In the genomic region with DNA sequence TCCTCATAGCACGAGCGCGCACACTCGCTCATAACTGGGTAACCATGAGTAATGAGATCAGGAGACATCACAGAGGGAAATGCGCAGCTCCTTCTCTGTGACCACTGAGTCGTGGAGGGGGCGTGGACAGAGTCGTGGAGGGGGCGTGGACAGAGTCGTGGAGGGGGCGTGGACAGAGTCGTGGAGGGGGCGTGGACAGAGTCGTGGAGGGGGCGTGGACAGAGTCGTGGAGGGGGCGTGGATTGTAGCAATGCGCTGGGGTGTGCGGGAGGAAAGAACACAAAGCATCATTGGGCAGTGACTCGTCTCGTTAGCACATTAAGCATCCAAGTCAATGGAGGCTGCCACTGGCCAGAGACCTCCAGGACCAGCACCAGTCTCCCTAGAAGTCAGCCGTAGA, we compare ENCODE assay signal across 22 mouse cellular contexts. TPM values are rescaled to one million over a fixed set of nuclear protein-coding genes. Genes with fewer than 3 reads are reported as not detected.
"Had no signal": no experiment of that assay in that cellular context is flagged by ENCODE, and none has a peak within 500 bp of the region (broad histone marks: within the 10 kb centered on the region; RNA-seq: fewer than 3 reads in every experiment).

No protein-coding gene starts in this region.

RNA-seq across cellular contexts. Expression of gene Gm10842, which starts 34.2 kb away (rescaled TPM):
- total RNA-seq: layer of hippocampus, adult 8-10 months; layer of hippocampus, postnatal 10 days; layer of hippocampus, postnatal 36 days; left cerebral cortex, adult 2 months; left cerebral cortex, postnatal 10 days; left cerebral cortex, postnatal 36 days; liver, adult 2 months had no signal
- polyA plus RNA-seq: kidney, adult 2 months; kidney, embryonic 14.5 days; limb, embryonic 11.5 days; limb, embryonic 14.5 days; liver, adult 2 months; liver, embryonic 13.5 days; liver, embryonic 16.5 days; lung, adult 2 months; lung, postnatal 0 days; macrophage; midbrain, embryonic 11.5 days; midbrain, embryonic 14.5 days; neural tube, embryonic 12.5 days; neural tube, embryonic 15.5 days; stomach, embryonic 15.5 days; urinary bladder, adult 2 months had no signal

RNA-seq across cellular contexts. Expression of gene Efcab3, which starts 49.1 kb away (rescaled TPM):
- total RNA-seq: liver, adult 2 months had no signal
- polyA plus RNA-seq: kidney, adult 2 months; limb, embryonic 11.5 days; liver, adult 2 months; lung, adult 2 months; lung, postnatal 0 days; macrophage; midbrain, embryonic 11.5 days; midbrain, embryonic 14.5 days; neural tube, embryonic 15.5 days; urinary bladder, adult 2 months had no signal
